Mouse (Mus musculus): ENCODE data around the gene Pde11a. TPM values are rescaled to one million over a fixed set of nuclear protein-coding genes. Genes with fewer than 3 reads are reported as not detected.

Pde11a gene
- total RNA-seq, 2 experiments from 2014 or later, result 16.3 to 16.4 TPM

DNA sequence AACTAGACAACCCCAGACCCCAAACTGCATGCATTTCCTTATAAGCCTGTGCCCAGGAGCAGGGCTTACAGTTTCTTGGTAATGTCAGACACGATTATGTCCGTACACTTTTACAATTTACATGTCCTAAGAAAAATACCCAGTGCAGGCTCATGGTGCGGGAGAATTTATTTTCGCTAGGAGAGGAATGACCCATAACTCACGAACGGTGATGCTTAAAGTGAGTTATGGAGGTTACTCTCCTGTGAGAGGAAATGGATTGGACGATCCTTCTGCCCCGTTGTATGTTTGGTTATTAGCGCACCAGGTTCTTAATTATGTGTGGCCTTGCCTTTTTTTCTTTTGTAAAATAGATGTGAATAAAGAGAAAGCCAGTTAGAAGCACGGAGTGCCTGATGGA lies 270.4 kb downstream of the Pde11a start:
- H3K27ac ChIP-seq, result no peak overlapping the region
- no peak for TF ChIP-seq CTCF (conservative IDR thresholded peaks at IDR 0.05)

DNA sequence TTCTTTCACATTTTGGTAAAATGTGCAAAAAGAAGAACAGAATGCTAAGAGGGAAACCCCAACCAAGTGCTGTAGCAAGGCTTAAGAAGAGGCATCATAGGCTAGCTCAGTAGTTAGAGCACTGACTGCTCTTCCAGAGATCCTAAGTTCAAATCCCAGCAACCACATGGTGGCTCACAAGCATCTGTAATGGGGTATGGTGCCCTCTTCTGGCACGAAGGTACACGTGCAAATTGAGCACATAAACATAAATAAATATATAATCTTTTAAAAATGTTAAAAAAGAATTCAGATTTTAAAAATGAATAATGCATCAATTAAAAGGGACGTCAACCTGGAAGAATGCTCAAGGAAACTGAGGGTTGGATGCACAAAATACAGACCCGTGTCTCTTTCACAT lies 271.4 kb downstream of the Pde11a start:
- H3K27ac ChIP-seq, result no peak overlapping the region
- peak in 1 of 2 experiments; percentile 20 for DNase-seq (ENCODE audit: low spot score in 2 of 2)
- TF ChIP-seq CTCF (conservative IDR thresholded peaks at IDR 0.05), result peak; percentile 87
- no peak overlapping the region for H3K4me3 ChIP-seq

More for the DNA sequence above, 270.4 kb downstream of the Pde11a start:
- no peak overlapping the region for H3K4me3 ChIP-seq
- DNase-seq (ENCODE audit: low spot score in 2 of 2), result no peak

DNA sequence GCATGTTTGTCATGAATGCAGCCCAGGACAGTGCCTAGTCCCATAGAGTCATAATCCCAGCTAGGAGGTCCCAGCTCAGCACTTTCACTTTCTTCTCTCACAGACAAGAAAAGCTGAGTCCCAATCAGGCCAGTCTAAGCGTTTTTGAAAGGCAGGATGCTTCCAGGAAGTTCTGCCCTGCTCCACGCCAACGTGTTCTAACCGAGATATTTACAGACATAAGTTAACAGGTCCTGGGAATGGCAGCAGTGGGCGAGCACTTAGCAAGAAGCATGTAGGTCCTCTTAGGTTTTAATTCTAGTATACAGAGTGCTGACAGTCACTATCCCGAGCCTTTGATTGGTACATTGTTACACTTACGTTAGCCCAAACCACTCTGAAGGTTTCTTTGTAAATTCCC lies 273.3 kb downstream of the Pde11a start:
- DNase-seq (ENCODE audit: low spot score in 2 of 2), result no peak
- H3K27ac ChIP-seq, result no peak overlapping the region
- no peak for TF ChIP-seq CTCF (conservative IDR thresholded peaks at IDR 0.05)
- H3K4me3 ChIP-seq, result no peak overlapping the region

DNA sequence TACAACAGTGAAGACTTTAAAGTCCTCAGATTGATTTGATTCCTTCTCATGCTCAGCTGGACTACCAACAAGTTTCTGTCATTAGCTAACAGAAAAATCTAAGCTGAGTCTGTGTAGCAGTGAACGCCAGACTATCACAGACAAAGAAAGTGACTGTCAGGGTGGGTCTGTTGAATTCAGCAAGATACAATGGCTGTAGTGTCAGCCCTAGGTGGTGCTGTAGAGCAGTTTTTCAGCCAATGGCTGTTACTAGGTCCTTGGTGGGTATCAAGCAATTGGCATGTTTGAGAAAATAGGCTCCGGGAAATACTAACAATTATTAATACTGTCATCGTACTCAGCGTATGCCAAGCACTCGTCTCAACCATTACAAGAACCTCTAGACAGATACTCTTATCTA lies 274.5 kb downstream of the Pde11a start:
- TF ChIP-seq CTCF (conservative IDR thresholded peaks at IDR 0.05), result peak; percentile 79
- no peak overlapping the region for H3K27ac ChIP-seq
- no peak overlapping the region for H3K4me3 ChIP-seq
- peak in 1 of 2 experiments; percentile 31 for DNase-seq (ENCODE audit: low spot score in 2 of 2)

DNA sequence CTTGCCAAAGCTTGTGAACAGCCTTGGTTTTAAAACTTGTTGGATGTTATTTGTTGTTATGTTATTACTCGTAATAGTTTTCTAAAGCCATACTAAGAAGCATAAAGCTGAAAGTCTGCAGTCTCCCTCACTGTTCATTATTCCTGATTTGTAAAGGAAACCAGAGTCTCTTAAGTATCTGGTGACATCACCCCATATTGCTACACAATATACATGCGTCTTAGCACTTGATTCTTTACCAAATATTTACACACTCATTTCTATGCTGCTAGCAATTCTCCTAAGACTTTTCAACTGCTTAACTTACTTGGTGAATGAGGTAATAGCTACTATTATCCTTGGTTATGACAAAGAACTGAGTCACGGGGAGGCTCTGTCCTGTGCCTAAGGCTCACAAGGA lies 278.4 kb downstream of the Pde11a start:
- Histone ChIP-seq H3K4me3 (no peak overlapping the region), H3K27ac (no peak overlapping the region)
- no peak for DNase-seq (ENCODE audit: low spot score in 2 of 2)
- no peak for TF ChIP-seq CTCF (conservative IDR thresholded peaks at IDR 0.05)

DNA sequence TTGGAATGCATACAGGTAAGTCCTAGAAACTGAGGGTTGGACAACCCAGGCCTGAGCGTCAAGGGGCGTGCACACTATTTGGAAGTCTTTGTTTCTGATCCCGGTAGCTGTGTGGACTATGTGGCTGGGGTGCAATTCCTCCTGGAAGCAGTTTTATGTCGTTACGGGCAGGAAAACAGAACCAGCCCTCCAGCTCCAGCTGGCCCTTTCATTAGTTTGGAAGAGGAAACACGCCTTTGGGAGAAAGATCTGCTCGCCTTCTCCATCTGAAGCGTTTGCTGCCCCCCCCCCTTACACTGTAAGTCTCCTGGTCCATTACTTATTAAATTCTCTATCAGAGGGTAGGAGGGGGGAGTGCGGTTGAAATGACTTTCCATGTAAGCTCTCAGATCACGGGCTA lies 279.0 kb downstream of the Pde11a start:
- DNase-seq (ENCODE audit: low spot score in 2 of 2), result no peak
- H3K27ac ChIP-seq, result no peak overlapping the region
- no peak for TF ChIP-seq CTCF (conservative IDR thresholded peaks at IDR 0.05)
- no peak overlapping the region for H3K4me3 ChIP-seq

DNA sequence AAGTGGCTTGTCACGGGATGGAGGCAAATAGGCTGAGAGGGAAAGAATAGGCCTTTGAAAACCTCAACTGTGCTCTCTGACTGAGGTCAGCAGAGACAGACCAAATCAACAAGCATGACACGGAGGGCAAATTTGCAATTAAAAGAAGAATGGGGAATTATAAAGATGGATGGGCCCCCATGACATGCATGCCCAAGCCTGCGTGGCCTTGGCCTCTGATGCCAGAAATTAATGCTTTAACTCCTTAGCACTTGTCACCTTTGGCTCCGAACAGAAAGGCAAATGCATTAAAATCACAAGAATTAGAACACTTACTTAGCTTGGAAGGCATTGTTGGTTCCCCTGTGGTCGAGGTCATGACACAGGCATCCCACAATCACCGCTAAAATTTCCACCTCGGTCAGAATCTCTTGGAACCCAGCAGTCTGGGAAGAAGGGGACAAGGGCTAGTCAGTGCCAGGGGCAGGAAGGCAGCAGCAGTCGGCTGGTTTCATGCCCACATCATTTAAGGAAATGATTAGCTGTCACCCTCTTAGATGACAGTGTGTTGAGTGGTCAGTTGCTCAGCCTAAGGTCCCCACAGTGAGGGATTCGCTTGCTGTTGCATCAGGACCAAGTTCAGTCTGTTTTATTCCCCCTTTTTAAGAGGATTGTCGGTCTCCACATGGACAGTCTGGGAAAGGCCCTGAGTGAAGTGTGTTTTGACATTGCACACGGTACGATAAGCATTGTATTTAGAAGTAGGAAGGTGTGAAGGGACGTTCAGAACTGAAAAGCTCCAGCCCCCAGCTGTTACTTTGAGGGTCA lies 279.7 kb downstream of the Pde11a start:
- no peak for TF ChIP-seq CTCF (conservative IDR thresholded peaks at IDR 0.05)
- Histone ChIP-seq H3K27ac (no peak overlapping the region), H3K4me3 (no peak overlapping the region)
- DNase-seq (ENCODE audit: low spot score in 2 of 2), result no peak

DNA sequence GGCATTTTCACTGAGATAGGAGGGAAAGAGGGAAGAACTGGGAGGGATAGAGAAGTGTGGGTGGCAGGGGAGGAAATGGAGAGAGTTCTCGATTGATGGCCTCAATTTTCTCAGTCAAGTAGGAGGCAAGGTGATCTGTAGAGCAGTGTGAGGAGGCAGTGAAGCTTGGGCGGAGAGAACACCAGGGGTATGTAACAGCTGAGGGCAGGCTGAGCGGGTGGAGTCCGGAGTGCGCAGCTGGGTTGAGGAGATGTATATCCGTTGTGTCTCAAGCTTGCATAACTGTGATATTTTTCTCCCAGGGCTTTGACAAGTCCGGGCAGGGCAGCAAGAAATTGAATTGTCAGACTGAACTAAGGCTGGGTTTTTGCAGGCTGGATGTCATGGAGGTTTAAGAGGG lies 281.0 kb downstream of the Pde11a start:
- no peak overlapping the region for H3K4me3 ChIP-seq
- TF ChIP-seq CTCF (conservative IDR thresholded peaks at IDR 0.05), result no peak
- H3K27ac ChIP-seq, result no peak overlapping the region
- DNase-seq (ENCODE audit: low spot score in 2 of 2), result no peak

DNA sequence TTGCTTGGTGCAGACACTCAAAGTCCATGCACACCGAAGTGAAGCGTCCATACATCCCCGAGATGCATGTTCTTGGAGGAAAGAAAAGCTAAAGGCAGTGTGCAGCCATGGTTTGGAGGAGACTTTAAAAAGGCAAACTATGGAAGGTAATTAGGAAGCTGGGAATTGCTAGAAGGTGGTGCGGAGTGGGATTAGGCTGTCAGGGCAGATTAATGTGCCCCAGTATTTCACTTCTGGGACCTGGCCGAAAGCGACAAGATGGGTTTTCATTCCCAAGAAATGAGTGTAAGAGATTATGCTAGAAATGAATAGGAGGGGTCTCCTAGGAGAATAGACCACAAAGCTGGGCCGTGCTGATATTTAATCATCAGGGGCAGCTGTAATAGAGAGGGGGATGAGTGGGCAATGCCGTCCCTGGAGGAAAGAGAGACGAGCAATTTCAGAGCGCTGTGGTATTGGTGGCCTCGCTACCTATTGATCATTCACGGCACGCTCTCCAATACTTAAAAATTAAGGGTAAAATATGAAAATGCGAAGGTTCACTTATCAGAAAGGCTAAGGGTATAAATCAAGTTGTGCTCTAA lies 284.7 kb downstream of the Pde11a start:
- DNase-seq (ENCODE audit: low spot score in 2 of 2), result no peak
- TF ChIP-seq CTCF (conservative IDR thresholded peaks at IDR 0.05), result no peak
- Histone ChIP-seq H3K27ac (no peak overlapping the region), H3K4me3 (no peak overlapping the region)

DNA sequence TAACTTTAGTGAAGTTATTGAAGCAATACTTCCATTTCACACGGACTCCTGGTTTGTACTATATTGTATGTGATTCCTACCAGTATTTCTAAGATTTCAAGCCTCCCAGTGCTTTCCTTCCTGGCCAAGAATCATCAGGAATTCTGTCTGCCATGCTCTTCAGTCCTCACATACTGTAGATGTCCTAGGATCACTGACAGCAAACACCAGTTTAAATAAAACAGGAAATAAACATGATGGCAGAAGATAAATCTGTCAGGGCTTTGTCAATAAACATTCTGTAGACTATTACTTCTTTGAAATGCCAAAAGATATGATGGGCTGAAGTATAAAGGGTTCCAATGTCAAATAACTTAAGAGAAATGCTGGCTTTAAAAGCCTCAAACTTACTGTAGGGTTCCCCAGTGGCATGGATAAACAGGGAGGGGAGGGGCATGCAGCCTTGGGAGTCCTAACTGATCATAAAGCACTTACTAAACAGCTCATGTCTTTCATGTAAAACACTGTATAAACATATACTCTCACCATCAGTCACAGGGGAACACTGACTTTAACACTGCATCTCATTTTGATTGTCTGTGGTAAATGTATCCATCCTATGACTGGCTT lies 285.6 kb downstream of the Pde11a start:
- no peak for DNase-seq (ENCODE audit: low spot score in 2 of 2)
- Histone ChIP-seq H3K4me3 (no peak overlapping the region), H3K27ac (no peak overlapping the region)
- no peak for TF ChIP-seq CTCF (conservative IDR thresholded peaks at IDR 0.05)

DNA sequence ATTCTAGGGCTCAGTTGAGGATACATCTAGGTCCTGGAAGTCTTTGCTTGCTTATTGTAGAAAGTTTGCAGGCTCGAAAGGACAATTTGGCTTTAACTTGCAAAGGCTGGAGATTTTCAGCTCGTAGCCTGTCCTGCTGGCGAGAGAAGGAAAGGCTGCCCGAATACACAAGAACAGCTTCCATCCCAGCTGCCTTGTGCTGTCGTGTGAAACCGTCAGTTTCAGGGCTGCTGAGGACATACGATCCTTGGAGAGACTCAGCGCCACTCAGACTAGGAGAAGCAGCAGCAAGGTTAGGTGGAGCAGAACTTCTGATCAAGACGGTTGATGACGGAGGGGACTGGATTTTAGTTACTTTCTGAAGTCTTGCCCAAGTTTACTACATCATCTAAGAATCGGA lies 287.2 kb downstream of the Pde11a start:
- no peak; the same call in 1 of the 2 replicates for TF ChIP-seq CTCF (conservative IDR thresholded peaks at IDR 0.05)
- DNase-seq (ENCODE audit: low spot score in 2 of 2), result no peak
- Histone ChIP-seq H3K4me3 (no peak overlapping the region), H3K27ac (no peak overlapping the region)

DNA sequence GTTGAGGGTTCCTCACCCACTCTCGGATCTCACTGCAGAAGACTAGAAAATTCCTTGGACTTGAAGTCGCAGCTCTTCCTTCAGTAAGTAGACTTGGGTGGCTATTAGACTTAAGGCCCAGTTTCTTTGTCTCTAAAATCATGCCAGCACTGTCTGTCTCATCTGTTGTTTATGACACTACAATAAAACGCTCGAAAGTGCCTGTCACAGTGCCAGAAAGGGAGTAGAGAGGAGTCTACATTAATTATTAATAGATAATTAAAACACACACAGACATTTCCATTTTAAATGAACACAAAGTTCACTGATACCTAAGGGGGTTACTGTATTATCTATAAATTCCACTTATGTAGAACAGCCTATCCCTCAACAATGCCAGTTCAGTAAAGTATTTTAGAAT lies 287.7 kb downstream of the Pde11a start:
- no peak for TF ChIP-seq CTCF (conservative IDR thresholded peaks at IDR 0.05)
- DNase-seq (ENCODE audit: low spot score in 2 of 2), result no peak
- Histone ChIP-seq H3K27ac (no peak overlapping the region), H3K4me3 (no peak overlapping the region)

DNA sequence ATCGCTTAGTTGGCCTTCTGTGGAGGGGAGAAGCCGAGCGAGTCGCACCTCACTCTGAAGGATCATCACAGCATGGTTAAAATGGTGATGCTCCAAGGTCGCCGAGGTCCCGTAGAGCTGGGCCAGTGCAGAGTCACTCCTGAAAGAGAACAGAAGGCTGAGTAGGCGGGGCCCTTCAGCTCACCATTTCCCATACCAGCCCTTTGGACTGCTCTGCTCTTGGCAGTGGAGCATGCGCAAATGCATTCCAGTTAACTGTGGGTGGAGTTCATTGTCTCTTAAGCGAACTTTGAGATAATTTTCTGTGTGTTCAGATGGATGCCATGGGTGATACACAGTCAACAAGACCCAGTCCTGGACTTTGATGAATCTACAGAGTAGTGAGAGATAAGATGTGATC lies 288.5 kb downstream of the Pde11a start:
- Histone ChIP-seq H3K4me3 (peak overlapping the region; percentile 34), H3K27ac (peak overlapping the region; percentile 28)
- no peak for TF ChIP-seq CTCF (conservative IDR thresholded peaks at IDR 0.05)
- no peak for DNase-seq (ENCODE audit: low spot score in 2 of 2)
